Mouse (Mus musculus) hindbrain, embryonic 12.5 days (tissue): Measurements from ENCODE around the gene BC004004. TPM values are rescaled to one million over a fixed set of nuclear protein-coding genes. Genes with fewer than 3 reads are reported as not detected.

Experiments
- ATAC-seq: fragments of 200-750 bp; cut with Nextera tagmentation; 2 replicates; pipeline ENCODE4 v1.8.0; 2017; ENCODE audit warnings: moderate TSS enrichment; ENCODE audit not compliant: low FRiP score
- H3K27ac ChIP-seq: fragments of 300-500 bp; sonication (generic); 2 replicates; pipeline ENCODE4 v1.5.1; 2016; ENCODE audit warnings: mild to moderate bottlenecking
- H3K27me3 ChIP-seq: fragments of 300-500 bp; sonication (generic); 2 replicates; pipeline ENCODE4 v1.6.1; 2016; ENCODE audit warnings: mild to moderate bottlenecking
- H3K36me3 ChIP-seq: fragments of 300-500 bp; sonication (generic); 2 replicates; pipeline ENCODE4 v1.6.1; 2016; ENCODE audit warnings: mild to moderate bottlenecking
- H3K4me1 ChIP-seq: fragments of 300-500 bp; sonication (generic); 2 replicates; pipeline ENCODE4 v1.6.1; 2016
- H3K4me2 ChIP-seq: fragments of 300-500 bp; sonication (generic); replicated peaks from 2 replicates; pipeline ENCODE4 v1.6.1; 2016; ENCODE audit warnings: mild to moderate bottlenecking
- H3K4me3 ChIP-seq: fragments of 300-500 bp; sonication (generic); 2 replicates; pipeline ENCODE4 v1.5.1; 2016; ENCODE audit warnings: mild to moderate bottlenecking
- H3K9ac ChIP-seq: fragments of 300-500 bp; sonication (generic); 2 replicates; pipeline ENCODE4 v1.6.1; 2016; ENCODE audit warnings: mild to moderate bottlenecking, moderate library complexity
- H3K9me3 ChIP-seq: fragments of 300-500 bp; sonication (generic); replicated peaks from 2 replicates; pipeline ENCODE4 v1.6.1; 2016; ENCODE audit warnings: mild to moderate bottlenecking
- WGBS: fragments of 180-500 bp; shearing (Covaris S2); methylation state at CpG from one replicate; pipeline ENCODE4 v1.1.7; 2016; 5-methylcytosine and 5-hydroxymethylcytosine counted together
- polyA plus RNA-seq: library from polyadenylated mRNA; unstranded; fragments of >200 nt; fragmentation: Nextera tagmentation; extraction: Ambion mirVana; gene quantifications from 2 replicates; pipeline ENCODE4 v1.2.1, GENCODE M21; 2016

The BC004004 gene
- polyA plus RNA-seq, 1 experiment from 2014 or later = 72.5 TPM

GRCm38 (mm10) chr17:29282216-29282952 is 13.8 kb downstream of the BC004004 start:
- H3K4me1 ChIP-seq = no peaks in the 10 kb centered on the region
- no peaks in the 10 kb centered on the region for H3K9me3 ChIP-seq
- H3K9ac ChIP-seq = no peak overlapping the region
- H3K27me3 ChIP-seq = no peaks in the 10 kb centered on the region
- H3K36me3 ChIP-seq = peaks cover 34% of the 10 kb centered on the region
- H3K27ac ChIP-seq = peak overlapping the region; percentile 14; the same call in 1 of the 2 replicates
- no peak for ATAC-seq
- no peak overlapping the region for H3K4me2 ChIP-seq
- no peak overlapping the region for H3K4me3 ChIP-seq
- WGBS = 59% methylated on average over 21 of the region's 21 CpGs

DNA sequence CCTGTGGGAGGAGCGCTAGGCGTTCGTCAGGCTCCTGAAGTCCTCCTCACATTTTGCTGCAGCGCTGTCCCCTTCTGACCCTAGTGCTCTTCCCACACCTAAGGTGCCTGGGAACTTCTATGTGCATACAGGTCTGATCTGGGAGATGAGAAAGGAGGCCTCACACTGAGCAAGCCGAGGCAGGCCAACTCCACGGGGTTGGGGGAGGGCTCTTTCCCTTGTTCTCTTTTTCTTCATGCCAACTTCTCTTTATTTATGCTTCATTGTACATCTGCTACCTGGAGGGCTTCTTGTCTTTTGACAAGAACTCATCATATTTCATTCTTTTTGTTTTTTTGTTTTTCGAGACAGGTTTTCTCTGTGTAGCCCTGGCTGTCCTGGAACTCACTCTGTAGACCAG is 23.2 kb downstream of the BC004004 start:
- WGBS = 85% methylated on average over 7 of the region's 7 CpGs
- Histone ChIP-seq H3K9me3 (no peaks in the 10 kb centered on the region), H3K9ac (no peak overlapping the region), H3K4me1 (0 out of 2 replicates have a peak, but pooled peaks cover 2% of the 10 kb centered on the region), H3K27ac (no peak overlapping the region), H3K4me3 (no peak overlapping the region), H3K36me3 (peaks cover 40% of the 10 kb centered on the region), H3K27me3 (no peaks in the 10 kb centered on the region), H3K4me2 (no peak overlapping the region)
- no peak for ATAC-seq

GRCm38 (mm10) chr17:29292996-29293395 is 24.4 kb downstream of the BC004004 start:
- Histone ChIP-seq H3K4me3 (no peak overlapping the region), H3K36me3 (peaks cover 46% of the 10 kb centered on the region), H3K9ac (no peak overlapping the region), H3K9me3 (no peaks in the 10 kb centered on the region), H3K4me1 (0 out of 2 replicates have a peak, but pooled peaks cover 2% of the 10 kb centered on the region), H3K4me2 (no peak overlapping the region), H3K27me3 (no peaks in the 10 kb centered on the region), H3K27ac (no peak overlapping the region)
- WGBS = 85% methylated on average over 3 of the region's 3 CpGs
- ATAC-seq = no peak

GRCm38 (mm10) chr17:29293807-29294605 is 25.4 kb downstream of the BC004004 start:
- H3K27me3 ChIP-seq = no peaks in the 10 kb centered on the region
- no peak overlapping the region for H3K4me2 ChIP-seq
- ATAC-seq = no peak
- H3K4me1 ChIP-seq = 0 out of 2 replicates have a peak, but pooled peaks cover 2% of the 10 kb centered on the region
- no peak overlapping the region for H3K4me3 ChIP-seq
- H3K27ac ChIP-seq = no peak overlapping the region
- 81% methylated on average over 9 of the region's 9 CpGs for WGBS
- H3K36me3 ChIP-seq = peaks cover 53% of the 10 kb centered on the region
- H3K9me3 ChIP-seq = no peaks in the 10 kb centered on the region
- H3K9ac ChIP-seq = no peak overlapping the region

- WGBS = 73% methylated on average over 5 of the region's 5 CpGs
- Histone ChIP-seq H3K4me1 (0 out of 2 replicates have a peak, but pooled peaks cover 2% of the 10 kb centered on the region), H3K4me3 (no peak overlapping the region), H3K36me3 (peaks cover 69% of the 10 kb centered on the region), H3K4me2 (no peak overlapping the region), H3K27ac (no peak overlapping the region), H3K9ac (no peak overlapping the region), H3K9me3 (no peaks in the 10 kb centered on the region), H3K27me3 (no peaks in the 10 kb centered on the region)
- no peak for ATAC-seq
Measured at GRCm38 (mm10) chr17:29295835-29296234, 27.2 kb downstream of the BC004004 start.

GRCm38 (mm10) chr17:29297321-29297720 is 28.7 kb downstream of the BC004004 start:
- Histone ChIP-seq H3K36me3 (peaks cover 79% of the 10 kb centered on the region), H3K9me3 (no peaks in the 10 kb centered on the region), H3K4me2 (no peak overlapping the region), H3K4me1 (0 out of 2 replicates have a peak, but pooled peaks cover 2% of the 10 kb centered on the region), H3K4me3 (no peak overlapping the region), H3K27ac (no peak overlapping the region), H3K9ac (no peak overlapping the region), H3K27me3 (no peaks in the 10 kb centered on the region)
- 74% methylated on average over 10 of the region's 10 CpGs for WGBS
- no peak for ATAC-seq

DNA sequence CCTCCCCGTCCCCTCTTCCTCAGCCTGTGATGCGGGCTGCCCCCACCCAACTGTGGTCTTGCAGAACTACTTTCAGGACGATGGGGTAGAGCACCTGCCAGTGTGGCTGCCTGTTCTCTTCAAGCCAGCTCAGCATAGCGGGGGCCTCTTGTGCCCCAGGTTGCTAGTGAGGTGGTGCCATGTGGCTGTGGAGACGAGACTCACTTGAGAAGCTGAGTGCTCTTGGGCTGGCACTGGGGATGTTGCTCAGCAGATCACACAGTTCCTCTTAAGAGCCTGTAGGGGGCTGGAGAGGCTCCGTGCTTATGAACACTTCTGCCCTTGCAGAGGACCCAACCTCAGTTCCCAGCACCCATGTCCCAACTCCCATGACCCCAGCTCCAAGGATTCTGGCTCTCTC is 29.2 kb downstream of the BC004004 start:
- 0 out of 2 replicates have a peak, but pooled peaks cover 3% of the 10 kb centered on the region for H3K4me1 ChIP-seq
- H3K4me3 ChIP-seq = no peak overlapping the region
- ATAC-seq = no peak
- H3K27me3 ChIP-seq = no peaks in the 10 kb centered on the region
- H3K27ac ChIP-seq = no peak overlapping the region
- H3K36me3 ChIP-seq = peaks cover 79% of the 10 kb centered on the region
- WGBS = 88% methylated on average over 6 of the region's 6 CpGs
- no peaks in the 10 kb centered on the region for H3K9me3 ChIP-seq
- H3K9ac ChIP-seq = no peak overlapping the region
- no peak overlapping the region for H3K4me2 ChIP-seq

DNA sequence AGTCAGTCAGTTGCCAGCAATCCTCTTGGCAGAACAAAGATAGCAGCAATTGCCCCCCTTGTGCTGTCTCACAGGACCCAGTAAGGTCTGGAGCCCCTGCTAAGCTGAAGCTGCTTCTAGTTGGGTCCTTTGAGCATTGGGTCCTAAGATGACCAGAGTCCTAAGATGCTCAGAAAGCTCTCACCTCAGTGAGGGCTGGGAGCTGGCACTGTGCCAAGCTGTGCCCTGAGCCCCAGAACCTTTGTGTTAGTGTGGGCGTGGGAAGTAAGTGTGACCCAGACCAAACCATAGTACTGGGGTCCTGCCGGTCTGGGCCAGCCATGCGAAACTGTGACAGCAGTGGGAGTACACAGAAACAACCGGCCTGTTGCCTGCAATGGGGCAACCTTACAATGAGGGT is 30.7 kb downstream of the BC004004 start:
- H3K4me2 ChIP-seq = no peak overlapping the region
- no peaks in the 10 kb centered on the region for H3K27me3 ChIP-seq
- H3K9me3 ChIP-seq = no peaks in the 10 kb centered on the region
- no peak overlapping the region for H3K9ac ChIP-seq
- H3K4me1 ChIP-seq = peaks cover 7% of the 10 kb centered on the region; the same call in 1 of the 2 replicates
- no peak overlapping the region for H3K4me3 ChIP-seq
- no peak overlapping the region for H3K27ac ChIP-seq
- peaks cover 69% of the 10 kb centered on the region for H3K36me3 ChIP-seq
- ATAC-seq = no peak
- whole genome bisulfite sequencing = 93% methylated on average over 4 of the region's 4 CpGs

- ATAC-seq = no peak
- no peaks in the 10 kb centered on the region for H3K27me3 ChIP-seq
- no peak overlapping the region for H3K9ac ChIP-seq
- H3K36me3 ChIP-seq = peaks cover 52% of the 10 kb centered on the region
- 94% methylated on average over 7 of the region's 7 CpGs for WGBS
- no peak overlapping the region for H3K4me3 ChIP-seq
- H3K4me1 ChIP-seq = peaks cover 21% of the 10 kb centered on the region
- no peaks in the 10 kb centered on the region for H3K9me3 ChIP-seq
- H3K4me2 ChIP-seq = no peak overlapping the region
- H3K27ac ChIP-seq = no peak overlapping the region
Measured at GRCm38 (mm10) chr17:29300926-29301325, 32.3 kb downstream of the BC004004 start.

- Histone ChIP-seq H3K9ac (no peak overlapping the region), H3K36me3 (peaks cover 48% of the 10 kb centered on the region), H3K27ac (no peak overlapping the region), H3K4me2 (no peak overlapping the region), H3K9me3 (no peaks in the 10 kb centered on the region), H3K27me3 (no peaks in the 10 kb centered on the region), H3K4me1 (peaks cover 21% of the 10 kb centered on the region), H3K4me3 (no peak overlapping the region)
- WGBS = 97% methylated on average over 6 of the region's 6 CpGs
- ATAC-seq = no peak
Measured at GRCm38 (mm10) chr17:29301421-29301820, 32.8 kb downstream of the BC004004 start.

GRCm38 (mm10) chr17:29302149-29302548 is 33.6 kb downstream of the BC004004 start:
- H3K4me3 ChIP-seq = no peak overlapping the region
- H3K36me3 ChIP-seq = peaks cover 44% of the 10 kb centered on the region
- H3K4me1 ChIP-seq = peaks cover 21% of the 10 kb centered on the region
- H3K27ac ChIP-seq = no peak overlapping the region
- no peak overlapping the region for H3K9ac ChIP-seq
- ATAC-seq = no peak
- no peaks in the 10 kb centered on the region for H3K27me3 ChIP-seq
- H3K9me3 ChIP-seq = no peaks in the 10 kb centered on the region
- H3K4me2 ChIP-seq = no peak overlapping the region
- 77% methylated on average over 5 of the region's 5 CpGs for WGBS

DNA sequence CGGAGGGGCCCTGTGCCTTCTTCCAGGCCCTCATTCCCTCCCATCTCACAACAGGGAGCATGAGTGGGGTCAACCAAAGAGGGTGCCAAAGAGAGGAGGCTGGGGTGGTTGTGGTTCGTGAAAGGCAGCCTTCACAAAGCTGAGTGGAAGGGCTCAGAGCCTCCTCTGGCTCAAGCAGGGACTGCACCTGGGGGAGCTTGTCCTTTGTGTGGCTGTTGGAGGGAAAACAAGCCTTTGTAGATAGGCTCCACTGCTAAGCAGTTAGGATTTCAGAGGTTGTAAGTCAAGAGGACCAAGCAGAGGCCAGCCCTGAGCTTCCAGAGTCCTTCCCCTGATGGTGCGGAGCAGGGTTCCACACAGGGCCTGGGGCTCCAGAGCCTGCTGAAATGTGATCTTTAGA is 34.5 kb downstream of the BC004004 start:
- H3K27me3 ChIP-seq = no peaks in the 10 kb centered on the region
- no peak for ATAC-seq
- WGBS = 44% methylated on average over 3 of the region's 3 CpGs
- no peaks in the 10 kb centered on the region for H3K9me3 ChIP-seq
- H3K4me3 ChIP-seq = no peak overlapping the region
- H3K9ac ChIP-seq = no peak overlapping the region
- no peak overlapping the region for H3K27ac ChIP-seq
- peaks cover 21% of the 10 kb centered on the region for H3K4me1 ChIP-seq
- H3K36me3 ChIP-seq = peaks cover 38% of the 10 kb centered on the region
- H3K4me2 ChIP-seq = no peak overlapping the region
